Mouse (Mus musculus) forebrain, embryonic 14.5 days (tissue): Measurements from ENCODE around the gene Col13a1. TPM values are rescaled to one million over a fixed set of nuclear protein-coding genes. Genes with fewer than 3 reads are reported as not detected.

Experiments
- ATAC-seq: fragments of 200-750 bp; cut with Nextera tagmentation; 2 replicates; pipeline ENCODE4 v1.8.0; 2017; ENCODE audit warnings: mild to moderate bottlenecking, moderate library complexity
- DNase-seq: peaks from one replicate; pipeline ENCODE4 v3.0.0-alpha.2; 2015; ENCODE audit warnings: low spot score
- H3K27ac ChIP-seq: fragments of 300-500 bp; sonication (generic); 2 replicates; pipeline ENCODE4 v1.5.1; 2014; ENCODE audit warnings: low read depth, mild to moderate bottlenecking, control low read depth, low read length, moderate library complexity
- H3K27me3 ChIP-seq: fragments of 300-500 bp; sonication (generic); replicated peaks from 2 replicates; pipeline ENCODE4 v1.6.1; 2014; ENCODE audit warnings: low read length, control low read depth, mixed read lengths; ENCODE audit not compliant: control insufficient read depth, insufficient read depth
- H3K36me3 ChIP-seq: fragments of 300-500 bp; sonication (generic); 2 replicates; pipeline ENCODE4 v1.6.1; 2014; ENCODE audit warnings: low read length, control low read depth; ENCODE audit not compliant: control insufficient read depth, insufficient read depth
- H3K4me1 ChIP-seq: fragments of 300-500 bp; sonication (generic); 2 replicates; pipeline ENCODE4 v1.6.1; 2014; ENCODE audit warnings: antibody characterized with exemption, low read length, control low read depth; ENCODE audit not compliant: control insufficient read depth, insufficient read depth
- H3K4me2 ChIP-seq: fragments of 300-500 bp; sonication (generic); 2 replicates; pipeline ENCODE4 v1.6.1; 2014; ENCODE audit warnings: mild to moderate bottlenecking, control low read depth, low read length
- H3K4me3 ChIP-seq: fragments of 300-500 bp; sonication (generic); 2 replicates; pipeline ENCODE4 v1.5.1; 2014; ENCODE audit warnings: low read depth, low read length, control low read depth
- H3K9ac ChIP-seq: fragments of 300-500 bp; sonication (generic); 2 replicates; pipeline ENCODE4 v1.6.1; 2014; ENCODE audit warnings: mild to moderate bottlenecking, low read length, control low read depth, moderate library complexity
- H3K9me3 ChIP-seq: fragments of 300-500 bp; sonication (generic); replicated peaks from 2 replicates; pipeline ENCODE4 v1.6.1; 2016; ENCODE audit warnings: low read length, control low read depth, mixed read lengths; ENCODE audit not compliant: control insufficient read depth
- WGBS: fragments of 180-500 bp; shearing (Covaris S2); extraction: QIAGEN DNeasy Blood & Tissue Kit; methylation state at CpG from one replicate; pipeline ENCODE4 v1.1.7; 2014; 5-methylcytosine and 5-hydroxymethylcytosine counted together
- polyA plus RNA-seq: library from polyadenylated mRNA; unstranded; fragments of >200 nt; fragmentation: Nextera tagmentation; extraction: Ambion mirVana; gene quantifications from 2 replicates; pipeline ENCODE4 v1.2.1, GENCODE M21; 2014

Col13a1 gene
- polyA plus RNA-seq, 1 experiment from 2014 or later: 0.41 TPM

GRCm38 (mm10) chr10:61793015-61793414 lies 185.9 kb downstream of the Col13a1 start:
- no peak overlapping the region for H3K4me2 ChIP-seq
- no peaks in the 10 kb centered on the region for H3K36me3 ChIP-seq
- no peak overlapping the region for H3K4me3 ChIP-seq
- H3K27me3 ChIP-seq: no peaks in the 10 kb centered on the region
- DNase-seq (no peak), ATAC-seq (no peak)
- 64% methylated on average over 8 of the region's 8 CpGs for WGBS
- H3K9me3 ChIP-seq: no peaks in the 10 kb centered on the region
- no peak overlapping the region for H3K9ac ChIP-seq
- H3K4me1 ChIP-seq: no peaks in the 10 kb centered on the region
- H3K27ac ChIP-seq: no peak overlapping the region

- Histone ChIP-seq H3K4me1 (peaks cover 7% of the 10 kb centered on the region), H3K36me3 (no peaks in the 10 kb centered on the region), H3K4me2 (no peak overlapping the region), H3K4me3 (no peak overlapping the region), H3K9me3 (no peaks in the 10 kb centered on the region), H3K27me3 (no peaks in the 10 kb centered on the region), H3K27ac (no peak overlapping the region), H3K9ac (no peak overlapping the region)
- ATAC-seq (no peak), DNase-seq (no peak)
- WGBS: 96% methylated on average over 5 of the region's 5 CpGs
Measured at GRCm38 (mm10) chr10:61788499-61788898, 190.4 kb downstream of the Col13a1 start.

Other genes starting within 250 kb of the Col13a1 start
- gene H2afy2, start 195.0 kb downstream of the Col13a1 start, polyA plus RNA-seq: 188 and 220 TPM in 2 replicates
- 0.29 and 0.45 TPM in 2 replicates for gene Neurog3, start 154.0 kb upstream of the Col13a1 start, polyA plus RNA-seq
- 51.5 and 57.8 TPM in 2 replicates for gene Fam241b, start 164.8 kb upstream of the Col13a1 start, polyA plus RNA-seq